Mouse (Mus musculus): ENCODE data around the gene Met. TPM values are rescaled to one million over a fixed set of nuclear protein-coding genes. Genes with fewer than 3 reads are reported as not detected.

The Met gene
- total RNA-seq, 2 experiments from 2014 or later: 1.5 to 2.4 TPM

DNA sequence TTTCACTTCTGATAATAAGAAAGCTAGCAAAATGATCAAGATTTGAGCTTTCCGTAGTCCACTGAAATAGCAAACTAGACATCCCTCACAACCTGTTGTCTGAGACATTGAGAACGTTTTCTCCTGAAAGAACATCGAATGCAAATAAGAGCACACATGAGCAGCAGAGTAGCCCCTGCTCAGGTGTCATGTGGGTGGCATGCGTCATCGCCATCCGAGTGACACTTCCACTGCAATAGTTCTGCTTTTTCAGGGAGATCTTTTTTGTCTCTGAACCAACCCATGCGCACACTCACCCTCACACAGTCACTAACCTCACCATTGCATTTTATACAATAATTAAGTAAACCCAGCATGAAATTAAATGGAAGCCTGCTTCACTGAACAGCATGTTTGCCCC is 78.8 kb downstream of the Met start:
- no peak for DNase-seq (ENCODE audit: low spot score)
- intact Hi-C loops (cut with DNase I): no loop called here

DNA sequence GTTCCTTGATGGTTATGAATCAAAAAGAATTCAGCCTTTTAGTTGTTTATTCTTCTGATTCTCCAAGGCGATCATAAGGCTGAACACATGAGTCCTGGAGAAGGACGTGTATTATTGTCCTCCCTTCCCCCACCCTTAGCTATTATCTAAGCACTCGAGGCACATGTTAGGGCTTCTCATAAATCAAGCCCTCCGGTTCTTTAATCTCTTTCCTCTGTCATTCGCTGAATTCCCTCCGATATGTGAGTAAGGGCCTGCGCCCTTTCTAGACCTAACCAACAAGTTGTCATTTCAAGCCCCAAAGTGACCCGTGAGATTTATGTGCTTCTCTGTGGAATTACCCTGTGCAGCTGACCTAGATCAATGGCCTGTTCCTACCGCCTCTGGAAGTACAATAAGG is 81.9 kb downstream of the Met start:
- intact Hi-C loops (cut with DNase I): no loop called here

GRCm38 (mm10) chr6:17546341-17546740 is 82.7 kb downstream of the Met start:
- no peak for DNase-seq (ENCODE audit: low spot score)
- intact Hi-C loops (cut with DNase I): no loop called here

More for the DNA sequence above, 81.9 kb downstream of the Met start:
- DNase-seq (ENCODE audit: low spot score): no peak

GRCm38 (mm10) chr6:17546825-17547224 is 83.2 kb downstream of the Met start:
- intact Hi-C loops (cut with DNase I): no loop called here
- no peak for DNase-seq (ENCODE audit: low spot score)

GRCm38 (mm10) chr6:17548786-17549185 is 85.2 kb downstream of the Met start:
- intact Hi-C loops (cut with DNase I): no loop called here
- DNase-seq (ENCODE audit: low spot score): no peak

DNA sequence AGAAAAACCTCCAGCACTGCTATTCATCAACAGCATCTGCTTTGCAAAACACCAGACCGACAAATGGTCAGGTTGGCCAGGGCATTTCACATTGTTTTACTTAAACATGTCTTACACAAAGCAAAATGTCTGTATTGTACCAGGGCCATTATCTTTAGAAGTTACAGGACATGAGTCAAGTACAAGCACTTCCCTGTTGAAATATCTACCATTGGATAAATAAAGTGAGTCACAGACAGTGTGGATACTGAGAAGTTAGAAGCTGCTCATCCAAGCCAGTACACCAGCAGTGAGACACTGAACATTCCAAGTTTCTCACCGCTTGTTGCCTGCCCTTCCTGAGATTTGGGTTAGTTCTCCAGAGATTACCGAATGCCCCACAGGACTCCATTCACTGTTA is 86.0 kb downstream of the Met start:
- no peak for DNase-seq (ENCODE audit: low spot score)
- intact Hi-C loops (cut with DNase I): no loop called here

GRCm38 (mm10) chr6:17554263-17554662 is 90.7 kb downstream of the Met start:
- no peak for DNase-seq (ENCODE audit: low spot score)
- intact Hi-C loops (cut with DNase I): no loop called here

DNA sequence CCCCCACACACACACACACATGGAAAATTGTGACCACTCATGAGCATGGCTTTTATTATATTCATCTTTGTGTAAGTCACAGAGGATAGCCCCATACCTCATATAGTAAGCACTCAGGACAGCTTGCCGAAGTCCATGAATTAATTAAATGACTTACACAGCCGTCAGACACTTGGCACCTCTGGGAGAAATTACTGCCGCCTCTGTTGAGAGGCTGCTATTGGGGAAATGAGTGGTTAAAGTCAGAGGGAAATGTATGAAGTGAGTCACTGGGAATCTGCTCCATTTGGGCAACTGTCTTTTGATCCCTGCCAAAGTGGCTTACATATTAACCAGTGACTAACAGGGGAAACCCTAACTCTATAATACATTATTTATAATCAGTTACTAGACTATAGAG is 91.2 kb downstream of the Met start:
- no peak for DNase-seq (ENCODE audit: low spot score)
- intact Hi-C loops (cut with DNase I): no loop called here

DNA sequence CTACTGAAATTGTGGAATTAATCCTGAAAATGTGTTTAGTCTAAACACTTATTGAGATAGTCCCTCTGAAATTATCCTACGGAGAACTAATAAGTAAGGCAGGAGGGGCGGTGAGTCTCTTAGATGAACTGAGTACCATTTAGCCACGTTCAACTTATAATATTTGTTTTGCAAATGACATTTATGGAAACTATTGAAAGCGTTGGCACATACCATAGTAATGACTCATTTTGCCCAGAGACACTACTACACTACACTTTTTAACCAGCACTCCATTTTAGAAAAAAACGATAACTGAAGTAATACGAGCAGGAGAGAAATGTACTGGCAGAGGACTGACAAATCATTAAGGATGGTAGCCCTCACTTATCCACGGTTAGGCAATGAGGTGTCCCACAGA is 92.1 kb downstream of the Met start:
- intact Hi-C loops (cut with DNase I): no loop called here
- DNase-seq (ENCODE audit: low spot score): no peak

- intact Hi-C loops (cut with DNase I): no loop called here
- DNase-seq (ENCODE audit: low spot score): no peak
Measured at GRCm38 (mm10) chr6:17559657-17560056, 96.1 kb downstream of the Met start.

- intact Hi-C loops (cut with DNase I): no loop called here
- no peak for DNase-seq (ENCODE audit: low spot score)
Measured at GRCm38 (mm10) chr6:17561347-17561746, 97.7 kb downstream of the Met start.

DNA sequence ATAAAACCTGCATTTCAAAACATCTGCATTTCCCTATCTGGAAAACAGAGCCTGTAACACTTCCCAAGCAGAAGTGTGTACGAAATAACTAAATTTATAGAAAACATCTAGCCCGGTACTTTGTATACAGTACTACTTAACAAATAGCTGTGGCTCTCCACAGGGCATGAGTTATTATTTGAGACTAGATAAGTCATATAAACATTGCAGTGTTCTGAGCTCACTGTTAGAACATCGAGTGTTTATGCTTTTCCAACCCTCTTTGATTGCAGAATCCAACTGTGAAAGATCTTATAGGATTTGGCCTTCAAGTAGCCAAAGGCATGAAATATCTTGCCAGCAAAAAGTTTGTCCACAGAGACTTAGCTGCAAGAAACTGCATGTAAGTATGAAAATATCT is 98.3 kb downstream of the Met start:
- DNase-seq (ENCODE audit: low spot score): no peak
- intact Hi-C loops (cut with DNase I): no loop called here

GRCm38 (mm10) chr6:17562472-17563088 is 99.0 kb downstream of the Met start:
- no peak for DNase-seq (ENCODE audit: low spot score)
- intact Hi-C loops (cut with DNase I): no loop called here

GRCm38 (mm10) chr6:17568702-17569352 is 105.2 kb downstream of the Met start:
- intact Hi-C loops (cut with DNase I): no loop called here
- DNase-seq (ENCODE audit: low spot score): no peak

GRCm38 (mm10) chr6:17573227-17573626 is 109.6 kb downstream of the Met start:
- DNase-seq (ENCODE audit: low spot score): no peak
- intact Hi-C loops (cut with DNase I): no loop called here

DNA sequence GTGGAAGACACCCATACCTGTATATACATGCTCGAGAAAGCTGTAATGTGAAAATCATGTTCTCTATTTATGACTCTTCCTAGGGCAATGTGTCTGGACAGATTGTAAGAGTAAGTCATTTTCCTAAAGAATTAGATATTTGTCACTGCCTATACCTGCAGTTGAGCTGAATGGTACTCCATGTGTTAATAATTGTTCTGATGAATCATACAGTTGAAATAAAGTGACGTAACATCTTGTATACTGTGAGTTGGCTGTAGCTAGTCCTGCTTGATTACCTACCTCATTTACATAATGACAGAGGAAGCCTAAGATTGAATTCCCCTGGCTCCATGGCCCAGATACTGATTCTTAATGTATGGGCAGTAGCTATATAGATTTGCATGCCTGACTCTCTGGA is 110.1 kb downstream of the Met start:
- intact Hi-C loops (cut with DNase I): no loop called here
- DNase-seq (ENCODE audit: low spot score): no peak

- DNase-seq (ENCODE audit: low spot score): no peak
- intact Hi-C loops (cut with DNase I): no loop called here
Measured at GRCm38 (mm10) chr6:17578092-17578760, 114.6 kb downstream of the Met start.

- DNase-seq (ENCODE audit: low spot score): no peak
- intact Hi-C loops (cut with DNase I): loop anchor here (10.0 kb wide), 1 partner anchor 556 kb away; no protein-coding TSS in a partner anchor
Measured at GRCm38 (mm10) chr6:17580349-17580748, 116.7 kb downstream of the Met start.

DNA sequence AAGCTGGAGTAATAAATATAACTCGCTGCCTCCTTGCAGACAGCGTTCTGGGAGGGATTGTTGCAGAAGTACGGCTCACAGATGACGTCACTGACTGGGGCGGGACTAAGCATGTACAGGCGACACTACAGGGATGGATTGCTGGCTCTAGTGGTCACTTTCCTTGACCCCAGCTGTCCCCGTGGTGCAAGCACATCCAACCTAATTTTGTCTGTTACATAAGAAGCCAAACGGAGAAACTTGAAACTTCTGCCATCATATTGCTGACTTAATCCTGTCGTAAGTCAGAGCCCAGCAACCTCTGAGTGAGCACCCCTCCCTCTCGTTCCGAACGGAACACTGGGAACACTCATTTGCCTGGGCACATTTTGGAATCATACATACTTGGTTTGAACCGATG is 120.4 kb downstream of the Met start:
- intact Hi-C loops (cut with DNase I): loop anchor here (10.0 kb wide), 1 partner anchor 559 kb away; no protein-coding TSS in a partner anchor
- peak; percentile 63 for DNase-seq (ENCODE audit: low spot score)

DNA sequence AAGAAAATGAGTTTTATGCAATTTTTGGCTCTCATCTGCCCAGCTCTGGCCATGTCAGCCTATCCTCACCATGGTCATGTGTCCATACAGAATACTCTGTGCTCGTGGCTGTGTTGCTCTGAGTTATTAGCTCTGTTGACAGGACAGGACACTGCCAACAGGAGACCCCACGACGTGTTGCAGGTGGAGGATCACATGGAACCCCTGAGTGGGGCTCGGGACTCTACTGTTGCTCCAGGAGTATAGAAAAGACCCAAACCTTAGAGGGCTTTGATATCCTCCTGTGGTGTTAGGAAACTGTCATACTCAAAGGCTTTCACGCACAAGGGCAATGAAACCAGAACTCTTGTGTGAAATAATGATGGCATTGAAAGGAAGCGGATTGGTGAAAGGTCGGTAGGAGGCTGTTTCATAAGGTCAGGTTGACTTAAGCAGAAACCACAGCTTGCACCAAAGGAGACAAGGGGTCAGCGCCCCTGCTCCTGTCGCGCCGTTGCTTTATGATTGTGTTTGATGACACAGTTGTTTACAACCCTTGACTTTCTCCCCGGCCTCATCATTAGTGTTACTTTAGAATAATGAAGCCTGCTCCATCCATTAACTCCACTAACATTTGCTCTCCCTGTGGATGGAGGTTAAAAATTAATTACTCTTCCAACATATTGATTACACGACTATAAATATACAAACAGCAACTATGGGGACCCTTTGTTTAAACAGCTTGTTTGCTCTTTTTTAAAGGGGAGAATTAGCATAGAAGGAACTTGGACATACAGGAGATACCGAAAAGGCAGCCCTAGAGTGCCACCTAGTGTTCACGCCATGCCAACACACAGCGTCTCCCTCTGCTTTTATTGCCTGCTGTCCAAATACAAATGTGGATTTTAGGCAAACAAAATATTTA is 125.7 kb downstream of the Met start:
- peak; percentile 42 for DNase-seq (ENCODE audit: low spot score)
- intact Hi-C loops (cut with DNase I): loop anchor here (1.0 to 10.0 kb wide), 4 partner anchors 126 to 564 kb away; partner anchors contain the start of gene Met

Data from heart, postnatal 25 days (tissue).